8 mouse cellular contexts compared by ENCODE assay signal in genomic region chr9:65274851-65275250, GRCm38 (mm10). TPM values are rescaled to one million over a fixed set of nuclear protein-coding genes. Genes with fewer than 3 reads are reported as not detected.
"Had no signal": no experiment of that assay in that cellular context is flagged by ENCODE, and none has a peak within 500 bp of the region (broad histone marks: within the 10 kb centered on the region; RNA-seq: fewer than 3 reads in every experiment).

No protein-coding gene starts in this region.

RNA-seq across cellular contexts. Expression of gene Cilp, which starts 9.9 kb away (rescaled TPM):
- total RNA-seq: granulocyte monocyte progenitor cell, adult 5-6 weeks; layer of hippocampus, adult 18-20 months; layer of hippocampus, postnatal 25 days; left cerebral cortex, postnatal 14 days; left cerebral cortex, postnatal 36 days had no signal
- polyA plus RNA-seq: heart, embryonic 10.5 days; heart, embryonic 12.5 days; heart, embryonic 14.5 days had no signal
